Mouse (Mus musculus): ENCODE results near the gene Vstm2a. TPM values are rescaled to one million over a fixed set of nuclear protein-coding genes. Genes with fewer than 3 reads are reported as not detected.

The Vstm2a gene
- polyA plus RNA-seq, 1 experiment from 2014 or later: not detected

DNA sequence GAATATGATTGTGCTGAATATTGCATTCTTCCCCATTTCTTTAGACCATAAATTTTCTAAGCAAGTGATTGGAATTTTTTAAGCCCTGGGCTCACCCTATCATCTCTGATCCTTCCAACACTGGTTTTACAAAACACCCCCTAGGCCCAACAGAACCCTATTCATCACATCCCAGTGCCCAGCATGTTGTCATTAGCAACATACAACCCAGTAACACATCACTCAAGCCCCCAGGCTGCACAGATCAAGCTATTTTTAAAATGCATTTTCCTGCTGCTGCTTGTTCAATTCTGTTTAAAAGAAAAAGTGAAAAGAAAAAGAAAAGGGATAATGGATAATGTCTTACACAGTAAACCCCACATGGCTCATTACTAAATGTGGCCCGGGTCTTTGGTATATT is 42.0 kb downstream of the Vstm2a start:
- no peak for ATAC-seq (ENCODE audit: low read depth)
- no peaks in the 10 kb centered on the region for H3K9me3 ChIP-seq (replicated peaks; ENCODE audit: control insufficient read depth, low read length)
- H3K9ac ChIP-seq (ENCODE audit: low read depth, low read length): no peak overlapping the region
- H3K4me3 ChIP-seq (ENCODE audit: low read depth, low read length): no peak overlapping the region
- no peaks in the 10 kb centered on the region for H3K27me3 ChIP-seq (ENCODE audit: control insufficient read depth, insufficient read depth, low read depth, low read length)
- H3K4me1 ChIP-seq (ENCODE audit: control insufficient read depth, low read depth, low read length): no peaks in the 10 kb centered on the region
- no peaks in the 10 kb centered on the region for H3K36me3 ChIP-seq (ENCODE audit: control insufficient read depth, insufficient read depth)
- H3K27ac ChIP-seq (ENCODE audit: low read length): no peak overlapping the region
- 41% methylated on average over 1 of the region's 1 CpGs for WGBS (ENCODE audit: insufficient replicate concordance)
- H3K4me2 ChIP-seq (ENCODE audit: low read depth, low read length): no peak overlapping the region

GRCm38 (mm10) chr11:16299960-16300359 is 42.4 kb downstream of the Vstm2a start:
- 56% methylated on average over 1 of the region's 1 CpGs for WGBS (ENCODE audit: insufficient replicate concordance)
- Histone ChIP-seq H3K4me3 (ENCODE audit: low read depth, low read length) (no peak overlapping the region), H3K4me2 (ENCODE audit: low read depth, low read length) (no peak overlapping the region), H3K27ac (ENCODE audit: low read length) (no peak overlapping the region), H3K4me1 (ENCODE audit: control insufficient read depth, low read depth, low read length) (no peaks in the 10 kb centered on the region), H3K9ac (ENCODE audit: low read depth, low read length) (no peak overlapping the region), H3K9me3 (replicated peaks; ENCODE audit: control insufficient read depth, low read length) (no peaks in the 10 kb centered on the region), H3K27me3 (ENCODE audit: control insufficient read depth, insufficient read depth, low read depth, low read length) (no peaks in the 10 kb centered on the region), H3K36me3 (ENCODE audit: control insufficient read depth, insufficient read depth) (no peaks in the 10 kb centered on the region)
- ATAC-seq (ENCODE audit: low read depth): no peak

DNA sequence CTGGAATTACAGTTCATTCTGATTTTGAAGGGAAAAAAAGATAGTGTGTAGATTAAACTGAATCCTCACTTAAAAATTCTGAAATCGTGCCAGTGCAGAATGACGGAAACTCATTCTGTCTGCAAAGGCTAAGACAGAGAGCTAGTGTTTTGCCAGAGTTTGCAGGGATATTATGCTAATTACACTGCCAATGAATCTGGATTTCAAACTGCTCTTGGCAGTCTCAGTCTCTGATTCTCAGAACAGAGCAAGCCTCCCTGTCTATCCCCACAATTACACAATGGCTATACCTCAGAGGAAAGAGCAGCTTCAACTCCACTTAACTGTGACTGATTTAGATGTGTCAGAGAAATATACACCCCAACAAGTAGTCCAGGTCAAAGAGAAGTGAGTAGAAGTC is 43.2 kb downstream of the Vstm2a start:
- WGBS (ENCODE audit: insufficient replicate concordance): 73% methylated on average over 2 of the region's 2 CpGs
- Histone ChIP-seq H3K36me3 (ENCODE audit: control insufficient read depth, insufficient read depth) (no peaks in the 10 kb centered on the region), H3K27ac (ENCODE audit: low read length) (no peak overlapping the region), H3K9ac (ENCODE audit: low read depth, low read length) (no peak overlapping the region), H3K27me3 (ENCODE audit: control insufficient read depth, insufficient read depth, low read depth, low read length) (no peaks in the 10 kb centered on the region), H3K4me1 (ENCODE audit: control insufficient read depth, low read depth, low read length) (no peaks in the 10 kb centered on the region), H3K9me3 (replicated peaks; ENCODE audit: control insufficient read depth, low read length) (no peaks in the 10 kb centered on the region), H3K4me3 (ENCODE audit: low read depth, low read length) (no peak overlapping the region), H3K4me2 (ENCODE audit: low read depth, low read length) (no peak overlapping the region)
- ATAC-seq (ENCODE audit: low read depth): no peak

DNA sequence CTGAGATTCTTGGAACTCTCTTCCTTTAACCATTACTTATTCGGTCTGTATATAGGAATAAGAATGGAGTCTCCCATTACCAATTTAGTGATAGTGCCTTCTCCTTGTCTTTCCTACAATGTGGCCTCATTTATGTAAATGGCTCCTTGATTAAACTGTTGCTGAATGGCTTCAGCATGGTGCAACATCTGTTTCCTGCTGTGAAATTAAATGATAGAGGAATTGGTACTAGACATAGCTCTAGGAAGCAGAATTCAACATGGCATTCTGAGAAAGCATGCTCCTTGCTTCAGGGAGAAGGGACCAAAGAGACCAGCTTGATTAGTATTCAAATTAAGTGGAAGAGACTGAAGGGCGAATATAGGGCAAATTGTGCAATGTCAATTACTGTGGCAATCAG is 57.6 kb downstream of the Vstm2a start:
- H3K4me1 ChIP-seq (ENCODE audit: control insufficient read depth, low read depth, low read length): no peaks in the 10 kb centered on the region
- no peak overlapping the region for H3K4me2 ChIP-seq (ENCODE audit: low read depth, low read length)
- no peak overlapping the region for H3K4me3 ChIP-seq (ENCODE audit: low read depth, low read length)
- H3K9ac ChIP-seq (ENCODE audit: low read depth, low read length): no peak overlapping the region
- no peak overlapping the region for H3K27ac ChIP-seq (ENCODE audit: low read length)
- WGBS (ENCODE audit: insufficient replicate concordance): 47% methylated on average over 2 of the region's 2 CpGs
- no peaks in the 10 kb centered on the region for H3K9me3 ChIP-seq (replicated peaks; ENCODE audit: control insufficient read depth, low read length)
- ATAC-seq (ENCODE audit: low read depth): no peak
- H3K27me3 ChIP-seq (ENCODE audit: control insufficient read depth, insufficient read depth, low read depth, low read length): no peaks in the 10 kb centered on the region
- H3K36me3 ChIP-seq (ENCODE audit: control insufficient read depth, insufficient read depth): no peaks in the 10 kb centered on the region

- no peak for ATAC-seq (ENCODE audit: low read depth)
- Histone ChIP-seq H3K36me3 (ENCODE audit: control insufficient read depth, insufficient read depth) (no peaks in the 10 kb centered on the region), H3K4me1 (ENCODE audit: control insufficient read depth, low read depth, low read length) (no peaks in the 10 kb centered on the region), H3K27me3 (ENCODE audit: control insufficient read depth, insufficient read depth, low read depth, low read length) (no peaks in the 10 kb centered on the region), H3K4me2 (ENCODE audit: low read depth, low read length) (no peak overlapping the region), H3K9me3 (replicated peaks; ENCODE audit: control insufficient read depth, low read length) (no peaks in the 10 kb centered on the region), H3K27ac (ENCODE audit: low read length) (no peak overlapping the region), H3K4me3 (ENCODE audit: low read depth, low read length) (no peak overlapping the region), H3K9ac (ENCODE audit: low read depth, low read length) (no peak overlapping the region)
- 35% methylated on average over 3 of the region's 3 CpGs for WGBS (ENCODE audit: insufficient replicate concordance)
Observed at GRCm38 (mm10) chr11:16345179-16345578, 87.7 kb downstream of the Vstm2a start.

DNA sequence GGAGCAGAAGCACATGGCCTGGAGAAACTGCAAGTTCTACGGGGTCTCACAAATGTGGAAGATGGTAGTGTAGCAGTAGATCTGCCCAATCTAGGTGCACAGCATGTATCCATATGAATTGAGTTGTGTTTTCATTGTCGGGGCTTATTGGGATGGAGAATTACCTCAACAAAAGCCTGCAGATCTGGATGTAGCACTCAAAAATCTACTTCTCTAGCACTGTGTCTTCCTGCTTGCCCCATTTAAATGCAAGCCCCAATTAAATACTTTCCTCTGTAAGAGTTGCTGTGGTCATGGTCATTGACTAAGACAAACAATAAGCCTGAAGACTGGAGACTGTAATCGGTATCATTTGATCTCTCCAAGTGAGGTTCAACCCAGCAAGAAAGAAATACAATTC is 88.2 kb downstream of the Vstm2a start:
- no peak for ATAC-seq (ENCODE audit: low read depth)
- WGBS (ENCODE audit: insufficient replicate concordance): 56% methylated on average over 3 of the region's 3 CpGs
- Histone ChIP-seq H3K4me1 (ENCODE audit: control insufficient read depth, low read depth, low read length) (no peaks in the 10 kb centered on the region), H3K36me3 (ENCODE audit: control insufficient read depth, insufficient read depth) (no peaks in the 10 kb centered on the region), H3K4me3 (ENCODE audit: low read depth, low read length) (no peak overlapping the region), H3K27ac (ENCODE audit: low read length) (no peak overlapping the region), H3K4me2 (ENCODE audit: low read depth, low read length) (no peak overlapping the region), H3K9ac (ENCODE audit: low read depth, low read length) (no peak overlapping the region), H3K27me3 (ENCODE audit: control insufficient read depth, insufficient read depth, low read depth, low read length) (no peaks in the 10 kb centered on the region), H3K9me3 (replicated peaks; ENCODE audit: control insufficient read depth, low read length) (no peaks in the 10 kb centered on the region)

DNA sequence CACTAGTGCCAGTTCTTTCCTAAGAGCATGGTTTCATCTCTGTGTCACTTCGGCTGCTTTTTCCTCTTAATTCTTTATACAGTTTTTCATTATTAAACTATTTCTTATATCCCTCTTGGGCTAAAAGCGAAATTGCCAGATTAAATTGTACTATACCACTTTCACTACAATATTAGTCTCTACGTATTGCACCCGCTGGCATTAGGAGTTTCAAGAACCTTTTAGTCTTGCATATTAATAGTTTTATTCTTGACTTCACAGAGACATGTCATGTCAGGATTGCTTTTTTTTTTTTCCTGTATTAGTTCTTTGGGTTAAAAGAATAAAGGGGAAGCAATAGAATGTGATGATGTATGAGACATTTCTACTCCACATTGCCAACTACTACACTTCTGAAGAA is 94.4 kb downstream of the Vstm2a start:
- Histone ChIP-seq H3K27ac (ENCODE audit: low read length) (no peak overlapping the region), H3K27me3 (ENCODE audit: control insufficient read depth, insufficient read depth, low read depth, low read length) (no peaks in the 10 kb centered on the region), H3K9ac (ENCODE audit: low read depth, low read length) (no peak overlapping the region), H3K36me3 (ENCODE audit: control insufficient read depth, insufficient read depth) (no peaks in the 10 kb centered on the region), H3K4me3 (ENCODE audit: low read depth, low read length) (no peak overlapping the region), H3K4me1 (ENCODE audit: control insufficient read depth, low read depth, low read length) (no peaks in the 10 kb centered on the region), H3K4me2 (ENCODE audit: low read depth, low read length) (no peak overlapping the region), H3K9me3 (replicated peaks; ENCODE audit: control insufficient read depth, low read length) (no peaks in the 10 kb centered on the region)
- no peak for ATAC-seq (ENCODE audit: low read depth)
- WGBS (ENCODE audit: insufficient replicate concordance): 63% methylated on average over 4 of the region's 4 CpGs

- Histone ChIP-seq H3K4me1 (ENCODE audit: control insufficient read depth, low read depth, low read length) (no peaks in the 10 kb centered on the region), H3K4me3 (ENCODE audit: low read depth, low read length) (no peak overlapping the region), H3K36me3 (ENCODE audit: control insufficient read depth, insufficient read depth) (no peaks in the 10 kb centered on the region), H3K9me3 (replicated peaks; ENCODE audit: control insufficient read depth, low read length) (no peaks in the 10 kb centered on the region), H3K27me3 (ENCODE audit: control insufficient read depth, insufficient read depth, low read depth, low read length) (no peaks in the 10 kb centered on the region), H3K4me2 (ENCODE audit: low read depth, low read length) (no peak overlapping the region), H3K9ac (ENCODE audit: low read depth, low read length) (no peak overlapping the region), H3K27ac (ENCODE audit: low read length) (no peak overlapping the region)
- ATAC-seq (ENCODE audit: low read depth): no peak
Observed at GRCm38 (mm10) chr11:16354356-16354755, 96.8 kb downstream of the Vstm2a start.

DNA sequence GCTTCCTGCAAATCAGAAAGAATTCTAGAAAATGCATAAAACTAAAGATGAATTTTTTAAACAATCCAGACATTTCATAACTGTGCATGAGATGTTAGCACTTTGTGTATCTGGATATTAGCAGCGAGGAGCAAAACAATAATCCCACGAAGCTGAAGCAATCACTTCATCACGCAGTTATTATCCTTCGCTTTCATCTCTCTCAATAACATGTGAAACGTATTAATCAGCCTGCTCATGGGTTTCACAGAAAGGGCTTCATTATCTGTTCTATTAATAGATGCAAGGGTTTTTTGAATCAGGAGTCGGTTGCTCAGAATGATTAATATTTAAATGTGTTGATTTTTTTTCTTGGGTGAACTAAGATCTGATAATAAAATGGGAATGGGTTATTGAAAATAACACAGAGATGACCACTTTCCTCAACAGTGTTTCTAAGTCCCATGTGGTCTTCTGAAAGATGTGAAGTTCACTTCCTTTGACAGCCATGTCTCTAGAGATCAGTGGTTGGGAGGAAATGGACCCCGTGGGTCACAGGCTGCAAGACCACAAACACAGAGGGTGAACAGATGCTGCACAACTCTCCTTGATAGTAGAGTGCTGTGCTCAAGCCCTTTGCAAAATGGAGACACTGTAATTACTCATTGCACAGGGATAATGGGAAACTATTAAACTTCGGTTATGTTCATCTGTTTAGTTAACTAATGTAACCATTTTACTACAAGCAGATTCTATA is 109.5 kb downstream of the Vstm2a start:
- Histone ChIP-seq H3K4me1 (ENCODE audit: control insufficient read depth, low read depth, low read length) (no peaks in the 10 kb centered on the region), H3K36me3 (ENCODE audit: control insufficient read depth, insufficient read depth) (no peaks in the 10 kb centered on the region), H3K27ac (ENCODE audit: low read length) (no peak overlapping the region), H3K9ac (ENCODE audit: low read depth, low read length) (no peak overlapping the region), H3K9me3 (replicated peaks; ENCODE audit: control insufficient read depth, low read length) (no peaks in the 10 kb centered on the region), H3K27me3 (ENCODE audit: control insufficient read depth, insufficient read depth, low read depth, low read length) (no peaks in the 10 kb centered on the region), H3K4me3 (ENCODE audit: low read depth, low read length) (no peak overlapping the region), H3K4me2 (ENCODE audit: low read depth, low read length) (no peak overlapping the region)
- no peak for ATAC-seq (ENCODE audit: low read depth)
- WGBS (ENCODE audit: insufficient replicate concordance): 57% methylated on average over 8 of the region's 8 CpGs
